Mouse (Mus musculus) hematopoietic stem cell, adult 5-6 weeks (primary cell): ENCODE measurements at regions not wholly inside any gene's neighbourhood (a gene's known extent, or its start where the extent isn't known, plus 50 kb on each side); places are given as distances from the start of the nearest gene placed in this dataset.

ENCODE experiments used
- ATAC-seq, 2 experiments: fragments of 125-278 bp in 1 of 2; replicated peaks in 1 of 2; 2 replicates each; pipeline ENCODE4 v1.8.0; 2016 to 2017; ENCODE audit warnings: inconsistent platforms in 2 of 2, mild to moderate bottlenecking in 2 of 2, moderate number of reproducible peaks in 2 of 2, low read depth in 1 of 2, moderate TSS enrichment in 1 of 2; ENCODE audit not compliant: low FRiP score in 2 of 2, poor library complexity in 2 of 2, severe bottlenecking in 2 of 2, insufficient read depth in 1 of 2, low TSS enrichment in 1 of 2

- ATAC-seq: no peak
These were observed 186.5 kb upstream of the Ccdc122 start for GRCm38 (mm10) chr14:76850051-76850450.

GRCm38 (mm10) chr14:76849636-76850035 lies 186.9 kb upstream of the Ccdc122 start:
- ATAC-seq: no peak

- ATAC-seq: no peak
These were observed 187.5 kb upstream of the Ccdc122 start for GRCm38 (mm10) chr14:76849071-76849470.

- peak in 1 of 2 experiments; percentile 48; a peak in 1 of 4 replicates for ATAC-seq
These were observed 190.9 kb upstream of the Ccdc122 start for GRCm38 (mm10) chr14:76845706-76846105.

GRCm38 (mm10) chr14:76844717-76845116 lies 191.9 kb upstream of the Ccdc122 start:
- ATAC-seq: peak; percentile 32 to 58

- ATAC-seq: no peak
These were observed 198.9 kb upstream of the Ccdc122 start for GRCm38 (mm10) chr14:76837583-76838220.

GRCm38 (mm10) chr14:76836926-76837516 lies 199.6 kb upstream of the Ccdc122 start:
- no peak; a peak in 1 of 4 replicates for ATAC-seq

GRCm38 (mm10) chr14:76836271-76836670 lies 200.3 kb upstream of the Ccdc122 start:
- no peak for ATAC-seq

- ATAC-seq: no peak
These were observed 202.5 kb upstream of the Ccdc122 start for GRCm38 (mm10) chr14:76834084-76834483.

- no peak for ATAC-seq
These were observed 207.4 kb upstream of the Ccdc122 start for GRCm38 (mm10) chr14:76829161-76829510.

- ATAC-seq: peak; percentile 60 to 67; a peak in 3 of 4 replicates
These were observed 208.0 kb upstream of the Ccdc122 start for GRCm38 (mm10) chr14:76828453-76829160.

- ATAC-seq: no peak
These were observed 212.5 kb upstream of the Ccdc122 start for GRCm38 (mm10) chr14:76824066-76824465.

GRCm38 (mm10) chr14:76822766-76823325 lies 213.7 kb upstream of the Ccdc122 start:
- no peak for ATAC-seq

- no peak for ATAC-seq
These were observed 214.7 kb upstream of the Ccdc122 start for GRCm38 (mm10) chr14:76821892-76822291.

- no peak for ATAC-seq
These were observed 215.1 kb upstream of the Ccdc122 start for GRCm38 (mm10) chr14:76821484-76821883.

GRCm38 (mm10) chr14:76820989-76821388 lies 215.6 kb upstream of the Ccdc122 start:
- no peak for ATAC-seq

GRCm38 (mm10) chr14:76819690-76820089 lies 216.9 kb upstream of the Ccdc122 start:
- ATAC-seq: no peak
